In genomic region chr5:86786798-86787197, GRCm38 (mm10) we compare ENCODE assay signal across 22 mouse cellular contexts. TPM values are rescaled to one million over a fixed set of nuclear protein-coding genes. Genes with fewer than 3 reads are reported as not detected.
"Had no signal": no experiment of that assay in that cellular context is flagged by ENCODE, and none has a peak within 500 bp of the region (broad histone marks: within the 10 kb centered on the region; RNA-seq: fewer than 3 reads in every experiment).

No protein-coding gene starts in this region.

- DNase-seq: left cerebral cortex, postnatal 4 days; liver; liver, embryonic 13.5 days; liver, postnatal 0 days; lung, adult 18-20 months; lung, adult 2 months; lung, embryonic 14.5 days; lung, postnatal 10 days; lung, postnatal 14 days; lung, postnatal 36 days; lung, postnatal 4 days; midbrain, embryonic 14.5 days had no signal

RNA-seq across cellular contexts. Expression of gene Tmprss11e, which starts 41.2 kb away (rescaled TPM):
- total RNA-seq: left cerebral cortex, adult 8-10 months; left cerebral cortex, postnatal 10 days; left cerebral cortex, postnatal 14 days; left cerebral cortex, postnatal 25 days; left cerebral cortex, postnatal 4 days; liver, adult 2 months; megakaryocyte progenitor cell, adult 5-6 weeks; megakaryocyte, adult 5-6 weeks; megakaryocyte-erythroid progenitor cell, adult 5-6 weeks; midbrain, postnatal 0 days; monocyte, adult 5-6 weeks had no signal
